Mouse (Mus musculus) liver, embryonic 12.5 days (tissue): ENCODE measurements around the gene Acot4. TPM values are rescaled to one million over a fixed set of nuclear protein-coding genes. Genes with fewer than 3 reads are reported as not detected.
A peak's percentile ranks its signal among the peaks of the same experiment; 100 is the strongest.
"Not testable (repeated sequence)": the region's sequence is repeated elsewhere in the genome, so short reads cannot be mapped to it uniquely, and the experiment has no call there.

Source experiments
- ATAC-seq: fragments of 200-750 bp; cut with Nextera tagmentation; 2 replicates; pipeline ENCODE4 v1.8.0; 2017; ENCODE audit warnings: moderate number of reproducible peaks, mild to moderate bottlenecking, moderate library complexity
- H3K27ac ChIP-seq: fragments of 300-500 bp; sonication (generic); 2 replicates; pipeline ENCODE4 v1.5.1; 2016; ENCODE audit warnings: mild to moderate bottlenecking
- H3K27me3 ChIP-seq: fragments of 300-500 bp; sonication (generic); replicated peaks from 2 replicates; pipeline ENCODE4 v1.6.1; 2016; ENCODE audit warnings: mild to moderate bottlenecking, moderate library complexity
- H3K36me3 ChIP-seq: fragments of 300-500 bp; sonication (generic); 2 replicates; pipeline ENCODE4 v1.6.1; 2016; ENCODE audit warnings: mild to moderate bottlenecking, moderate library complexity
- H3K4me1 ChIP-seq: fragments of 300-500 bp; sonication (generic); 2 replicates; pipeline ENCODE4 v1.6.1; 2016
- H3K4me2 ChIP-seq: fragments of 300-500 bp; sonication (generic); 2 replicates; pipeline ENCODE4 v1.6.1; 2016; ENCODE audit warnings: mild to moderate bottlenecking, moderate library complexity
- H3K4me3 ChIP-seq: fragments of 300-500 bp; sonication (generic); 2 replicates; pipeline ENCODE4 v1.5.1; 2016; ENCODE audit warnings: mild to moderate bottlenecking, moderate library complexity
- H3K9ac ChIP-seq: fragments of 300-500 bp; sonication (generic); 2 replicates; pipeline ENCODE4 v1.6.1; 2016; ENCODE audit warnings: mild to moderate bottlenecking, moderate library complexity
- H3K9me3 ChIP-seq: fragments of 300-500 bp; sonication (generic); replicated peaks from 2 replicates; pipeline ENCODE4 v1.6.1; 2016; ENCODE audit warnings: mild to moderate bottlenecking, moderate library complexity
- WGBS: fragments of 180-500 bp; shearing (Covaris S2); methylation state at CpG from one replicate; pipeline ENCODE4 v1.1.7; 2016; ENCODE audit not compliant: insufficient replicate concordance; 5-methylcytosine and 5-hydroxymethylcytosine counted together
- polyA plus RNA-seq: library from polyadenylated mRNA; unstranded; fragments of >200 nt; fragmentation: Nextera tagmentation; extraction: Ambion mirVana; gene quantifications from 2 replicates; pipeline ENCODE4 v1.2.1, GENCODE M21; 2016

Gene Acot4
- polyA plus RNA-seq, 1 experiment from 2014 or later = 6.6 TPM

GRCm38 (mm10) chr12:84010201-84010600 is 28.0 kb upstream of the Acot4 start:
- ATAC-seq = no peak
- Histone ChIP-seq H3K9ac (no peak overlapping the region), H3K36me3 (no peaks in the 10 kb centered on the region), H3K9me3 (no peaks in the 10 kb centered on the region), H3K4me3 (peak overlapping the region; percentile 46), H3K4me1 (no peaks in the 10 kb centered on the region; the same call in 1 of the 2 replicates), H3K27ac (no peak overlapping the region), H3K4me2 (peak overlapping the region; percentile 56), H3K27me3 (peaks cover 47% of the 10 kb centered on the region)
- WGBS = 69% methylated on average over 3 of the region's 3 CpGs

GRCm38 (mm10) chr12:84011251-84012040 is 26.7 kb upstream of the Acot4 start:
- H3K4me3 ChIP-seq = 0 out of 2 replicates have a peak overlapping the region, but pooled peaks have one; percentile 3
- ATAC-seq = no peak
- WGBS = 58% methylated on average over 12 of the region's 12 CpGs

DNA sequence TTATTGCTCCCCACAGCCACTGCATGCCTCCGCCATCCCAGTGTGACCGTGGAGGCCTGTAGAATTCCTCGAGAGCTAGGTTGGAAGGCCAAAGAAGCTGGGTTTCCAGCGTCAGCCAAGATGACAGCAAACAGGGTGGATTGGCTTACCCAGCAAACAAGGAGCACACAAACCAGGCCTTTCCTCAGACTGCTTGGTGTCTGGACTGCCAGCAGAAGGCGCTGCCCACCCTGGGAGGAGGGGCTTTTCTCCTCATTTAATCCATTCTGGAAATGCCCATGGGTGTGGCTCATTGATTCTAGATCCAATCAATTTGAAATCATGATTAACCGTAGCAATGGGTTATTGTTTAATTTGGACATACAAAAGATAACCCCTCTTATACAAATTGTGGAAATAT is 25.0 kb upstream of the Acot4 start:
- Histone ChIP-seq H3K27ac (no peak overlapping the region), H3K36me3 (no peaks in the 10 kb centered on the region), H3K9ac (no peak overlapping the region), H3K9me3 (no peaks in the 10 kb centered on the region), H3K27me3 (peaks cover 46% of the 10 kb centered on the region), H3K4me2 (no peak overlapping the region), H3K4me3 (no peak overlapping the region), H3K4me1 (no peaks in the 10 kb centered on the region; the same call in 1 of the 2 replicates)
- WGBS = 61% methylated on average over 6 of the region's 6 CpGs
- ATAC-seq = no peak

More at GRCm38 (mm10) chr12:84011251-84012040, 26.7 kb upstream of the Acot4 start:
- H3K4me2 ChIP-seq = peak overlapping the region; percentile 24
- no peaks in the 10 kb centered on the region; the same call in 1 of the 2 replicates for H3K4me1 ChIP-seq
- H3K9me3 ChIP-seq = no peaks in the 10 kb centered on the region
- H3K27me3 ChIP-seq = peaks cover 47% of the 10 kb centered on the region
- no peaks in the 10 kb centered on the region for H3K36me3 ChIP-seq
- no peak overlapping the region for H3K27ac ChIP-seq
- H3K9ac ChIP-seq = no peak overlapping the region

DNA sequence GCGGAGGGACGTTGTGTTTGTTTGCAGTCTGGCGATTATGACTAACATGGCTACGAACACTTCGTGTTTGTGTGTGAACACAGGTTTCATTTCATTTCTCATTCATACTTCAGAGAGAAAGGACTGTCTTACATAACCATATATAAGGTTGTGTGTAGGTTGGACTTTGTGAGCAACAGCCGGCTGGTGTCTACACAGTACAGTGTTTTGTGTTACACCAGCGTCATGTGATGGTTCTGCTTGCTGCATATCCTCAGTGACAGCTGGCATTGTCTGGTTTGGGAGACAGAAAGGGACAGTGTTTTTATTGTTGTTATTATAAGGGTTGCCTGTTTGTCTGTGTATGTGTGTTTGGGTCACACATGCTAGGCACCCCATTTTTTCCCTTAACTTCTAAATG is 24.5 kb upstream of the Acot4 start:
- ATAC-seq = no peak
- no peaks in the 10 kb centered on the region for H3K36me3 ChIP-seq
- no peak overlapping the region for H3K27ac ChIP-seq
- no peaks in the 10 kb centered on the region; the same call in 1 of the 2 replicates for H3K4me1 ChIP-seq
- WGBS = 78% methylated on average over 7 of the region's 7 CpGs
- peaks cover 40% of the 10 kb centered on the region for H3K27me3 ChIP-seq
- H3K9ac ChIP-seq = no peak overlapping the region
- H3K9me3 ChIP-seq = no peaks in the 10 kb centered on the region
- H3K4me2 ChIP-seq = no peak overlapping the region
- H3K4me3 ChIP-seq = no peak overlapping the region

GRCm38 (mm10) chr12:84020528-84020927 is 17.7 kb upstream of the Acot4 start:
- not testable (repeated sequence) for H3K9me3 ChIP-seq, H3K27ac ChIP-seq, H3K36me3 ChIP-seq

DNA sequence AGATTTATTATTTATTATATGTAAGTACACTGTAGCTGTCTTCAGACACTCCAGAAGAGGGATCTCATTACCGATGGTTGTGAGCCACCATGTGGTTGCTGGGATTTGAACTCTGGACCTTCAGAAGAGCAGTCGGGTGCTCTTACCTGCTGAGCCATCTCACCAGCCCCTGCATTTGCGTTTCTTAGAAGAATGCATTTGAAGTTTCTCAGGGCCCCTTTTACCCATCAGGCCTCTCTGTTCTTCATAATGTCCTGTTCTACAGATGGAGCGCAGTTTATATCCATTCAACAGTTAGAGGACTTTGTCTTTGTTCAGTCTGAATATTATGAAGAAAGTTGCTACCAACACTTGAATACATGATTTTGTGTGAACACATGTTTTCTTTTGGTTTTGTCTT is 15.9 kb upstream of the Acot4 start:
- H3K36me3 ChIP-seq, ATAC-seq, H3K4me2 ChIP-seq, H3K27me3 ChIP-seq, H3K9me3 ChIP-seq, H3K4me3 ChIP-seq, H3K27ac ChIP-seq, H3K4me1 ChIP-seq, H3K9ac ChIP-seq: not testable (repeated sequence)
- whole genome bisulfite sequencing = 75% methylated on average over 4 of the region's 4 CpGs

More at GRCm38 (mm10) chr12:84020528-84020927, 17.7 kb upstream of the Acot4 start:
- H3K9ac ChIP-seq, H3K4me1 ChIP-seq, H3K4me2 ChIP-seq, H3K27me3 ChIP-seq, H3K4me3 ChIP-seq: not testable (repeated sequence)
- WGBS = 52% methylated on average over 7 of the region's 7 CpGs
- peak; percentile 74 for ATAC-seq

- no peak for ATAC-seq
- H3K36me3 ChIP-seq = no peaks in the 10 kb centered on the region
- WGBS = 63% methylated on average over 9 of the region's 9 CpGs
Measured at GRCm38 (mm10) chr12:84023052-84023745, 15.0 kb upstream of the Acot4 start.

DNA sequence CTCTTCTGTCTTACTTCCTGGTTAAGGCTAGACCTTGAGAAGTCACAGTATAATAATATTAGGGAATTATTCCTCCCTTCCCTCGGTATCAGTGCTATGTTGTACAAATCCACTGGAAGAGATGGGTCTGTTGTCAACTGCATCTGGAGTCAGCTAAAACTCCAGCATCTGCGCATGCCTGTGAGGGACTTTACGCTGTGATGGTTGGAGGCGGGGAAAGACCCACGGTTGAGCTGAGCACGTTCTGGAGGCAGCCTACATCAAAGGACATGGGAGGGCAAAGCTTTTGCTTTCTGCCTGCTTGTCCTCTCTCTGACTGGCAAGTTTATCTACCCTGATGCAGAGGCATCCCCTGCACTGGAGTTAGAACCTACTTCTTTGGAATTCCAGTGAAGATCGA is 12.3 kb upstream of the Acot4 start:
- Histone ChIP-seq H3K27ac (no peak overlapping the region), H3K27me3 (no peaks in the 10 kb centered on the region), H3K4me3 (no peak overlapping the region), H3K4me2 (no peak overlapping the region), H3K36me3 (no peaks in the 10 kb centered on the region), H3K9ac (no peak overlapping the region), H3K4me1 (no peaks in the 10 kb centered on the region), H3K9me3 (no peaks in the 10 kb centered on the region)
- no peak for ATAC-seq
- 71% methylated on average over 7 of the region's 7 CpGs for WGBS

More at GRCm38 (mm10) chr12:84023052-84023745, 15.0 kb upstream of the Acot4 start:
- Histone ChIP-seq H3K9ac (no peak overlapping the region), H3K4me3 (no peak overlapping the region), H3K27me3 (no peaks in the 10 kb centered on the region), H3K27ac (no peak overlapping the region), H3K9me3 (no peaks in the 10 kb centered on the region), H3K4me2 (no peak overlapping the region), H3K4me1 (no peaks in the 10 kb centered on the region)

DNA sequence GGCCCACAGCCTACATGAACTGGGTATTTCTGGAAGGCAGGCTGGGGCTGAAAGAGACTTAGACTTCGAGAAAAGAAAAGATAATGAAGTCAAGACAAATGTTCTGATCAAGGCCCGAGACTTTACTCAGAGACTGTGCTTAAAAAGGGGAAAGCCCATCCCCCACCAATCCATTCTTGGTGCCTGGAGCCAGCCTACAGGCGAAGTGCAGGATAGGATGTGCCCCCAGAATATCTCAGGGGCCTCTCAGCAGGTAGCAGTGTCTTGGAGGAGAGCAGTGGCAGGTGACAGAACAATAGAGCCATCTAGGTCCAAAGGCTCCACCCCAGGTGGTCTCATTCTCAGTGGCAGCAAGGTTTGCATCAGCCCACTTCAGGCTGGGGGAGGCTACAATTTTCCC is 9.9 kb upstream of the Acot4 start:
- H3K36me3 ChIP-seq, H3K27ac ChIP-seq, H3K4me2 ChIP-seq, H3K9ac ChIP-seq, H3K4me3 ChIP-seq, H3K4me1 ChIP-seq, H3K27me3 ChIP-seq, ATAC-seq, H3K9me3 ChIP-seq: not testable (repeated sequence)
- 42% methylated on average over 3 of the region's 3 CpGs for WGBS

GRCm38 (mm10) chr12:84029043-84029442 is 9.1 kb upstream of the Acot4 start:
- H3K4me1 ChIP-seq, H3K4me3 ChIP-seq, H3K4me2 ChIP-seq, H3K9me3 ChIP-seq, ATAC-seq, H3K27me3 ChIP-seq, H3K27ac ChIP-seq, H3K9ac ChIP-seq, H3K36me3 ChIP-seq: not testable (repeated sequence)
- WGBS = 83% methylated on average over 1 of the region's 1 CpGs

DNA sequence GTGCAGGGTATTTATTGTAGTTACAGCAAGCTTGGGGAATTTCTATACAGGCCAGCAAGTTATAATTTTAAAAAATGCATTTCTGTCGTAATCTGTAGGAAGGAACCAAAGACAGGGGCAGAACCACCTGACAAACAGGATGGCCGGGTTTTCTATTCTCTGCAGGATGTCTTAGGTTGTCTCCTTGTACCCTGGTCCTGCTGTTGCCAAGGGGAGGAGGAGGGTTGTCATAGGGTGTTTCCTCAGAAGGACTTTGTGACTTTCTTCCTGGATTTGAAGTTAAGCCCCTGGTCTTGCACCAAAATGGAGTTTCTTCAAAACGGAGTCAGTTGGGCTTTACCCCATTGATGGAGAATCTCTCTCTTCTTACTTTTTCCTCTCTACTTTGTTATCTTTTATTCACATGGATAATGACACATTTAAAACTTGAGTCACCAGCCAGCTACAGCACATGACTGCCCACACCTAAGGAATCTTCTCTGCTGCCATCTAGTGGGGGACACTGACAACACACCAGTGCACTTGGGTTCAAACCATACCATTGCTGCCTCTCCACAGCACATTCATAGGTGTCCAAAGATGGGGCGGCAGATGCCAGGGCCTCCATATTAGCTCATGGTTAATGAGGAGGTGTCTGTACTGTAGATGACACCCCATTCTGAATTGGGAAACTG is 7.4 kb upstream of the Acot4 start:
- H3K36me3 ChIP-seq = no peaks in the 10 kb centered on the region
- H3K9ac ChIP-seq = no peak overlapping the region
- no peak overlapping the region for H3K4me2 ChIP-seq
- ATAC-seq = no peak
- no peaks in the 10 kb centered on the region for H3K9me3 ChIP-seq
- H3K27ac ChIP-seq = no peak overlapping the region
- no peak overlapping the region for H3K4me3 ChIP-seq
- no peaks in the 10 kb centered on the region for H3K27me3 ChIP-seq
- WGBS = 51% methylated on average over 4 of the region's 4 CpGs
- H3K4me1 ChIP-seq = peaks cover 2% of the 10 kb centered on the region; the same call in 1 of the 2 replicates

DNA sequence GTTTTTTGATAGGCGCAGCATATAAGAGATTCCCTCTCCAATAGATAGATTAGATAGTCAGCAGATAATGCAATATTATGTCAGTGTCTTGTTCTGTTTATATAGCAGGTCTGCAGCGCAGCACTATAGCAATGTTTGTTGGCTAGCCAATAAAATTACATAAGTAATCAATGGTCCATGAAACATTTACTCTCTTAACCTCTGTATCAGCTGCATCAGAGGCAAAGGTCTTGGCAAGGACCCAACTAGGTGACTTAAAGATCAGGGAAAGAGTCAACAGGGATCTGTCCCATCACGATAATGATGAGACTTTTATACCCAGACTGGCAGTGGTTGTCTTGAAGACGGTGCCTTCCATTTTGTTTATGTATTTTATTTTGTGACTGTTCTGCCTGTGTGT is 5.3 kb upstream of the Acot4 start:
- H3K27ac ChIP-seq = no peak overlapping the region
- H3K4me2 ChIP-seq = no peak overlapping the region
- no peak for ATAC-seq
- H3K4me3 ChIP-seq = no peak overlapping the region
- H3K36me3 ChIP-seq = no peaks in the 10 kb centered on the region
- no peak overlapping the region for H3K9ac ChIP-seq
- H3K9me3 ChIP-seq = no peaks in the 10 kb centered on the region
- 67% methylated on average over 4 of the region's 4 CpGs for WGBS
- H3K27me3 ChIP-seq = peaks cover 6% of the 10 kb centered on the region
- peaks cover 2% of the 10 kb centered on the region; the same call in 1 of the 2 replicates for H3K4me1 ChIP-seq
